Mouse (Mus musculus) hindbrain, postnatal 0 days (tissue): Measurements from ENCODE around the gene Pde4d. TPM values are rescaled to one million over a fixed set of nuclear protein-coding genes. Genes with fewer than 3 reads are reported as not detected.
A peak's percentile ranks its signal among the peaks of the same experiment; 100 is the strongest.
"Not testable (repeated sequence)": the region's sequence is repeated elsewhere in the genome, so short reads cannot be mapped to it uniquely, and the experiment has no call there.

Experiments
- ATAC-seq: fragments of 200-750 bp; cut with Nextera tagmentation; 2 replicates; pipeline ENCODE4 v1.8.0; 2017; ENCODE audit warnings: mild to moderate bottlenecking, moderate TSS enrichment, moderate library complexity
- DNase-seq: peaks from one replicate; pipeline ENCODE4 v3.0.0-alpha.2; 2015; ENCODE audit warnings: low spot score
- H3K27ac ChIP-seq: fragments of 300-500 bp; sonication (generic); 2 replicates; pipeline ENCODE4 v1.5.1; 2014; ENCODE audit warnings: mild to moderate bottlenecking
- H3K27me3 ChIP-seq: fragments of 300-500 bp; sonication (generic); 2 replicates; pipeline ENCODE4 v1.6.1; 2014; ENCODE audit warnings: low read length, mixed read lengths; ENCODE audit not compliant: insufficient read depth
- H3K36me3 ChIP-seq: fragments of 300-500 bp; sonication (generic); 2 replicates; pipeline ENCODE4 v1.6.1; 2014; ENCODE audit warnings: low read length, mixed read lengths; ENCODE audit not compliant: insufficient read depth
- H3K4me1 ChIP-seq: fragments of 300-500 bp; sonication (generic); 2 replicates; pipeline ENCODE4 v1.6.1; 2014; ENCODE audit warnings: antibody characterized with exemption, low read length, mixed read lengths; ENCODE audit not compliant: insufficient read depth
- H3K4me2 ChIP-seq: fragments of 300-500 bp; sonication (generic); 2 replicates; pipeline ENCODE4 v1.6.1; 2014; ENCODE audit warnings: low read depth, mild to moderate bottlenecking, low read length, moderate library complexity, mixed read lengths
- H3K4me3 ChIP-seq: fragments of 300-500 bp; sonication (generic); 2 replicates; pipeline ENCODE4 v1.5.1; 2014; ENCODE audit warnings: low read length
- H3K9ac ChIP-seq: fragments of 300-500 bp; sonication (generic); replicated peaks from 2 replicates; pipeline ENCODE4 v1.6.1; 2014; ENCODE audit warnings: mild to moderate bottlenecking, low read length, moderate library complexity, mixed read lengths
- H3K9me3 ChIP-seq: fragments of 300-500 bp; sonication (generic); 2 replicates; pipeline ENCODE4 v1.6.1; 2016; ENCODE audit warnings: low read length, mixed read lengths
- CTCF ChIP-seq: IDR thresholded peaks from 2 replicates; pipeline ENCODE4 v1.5.1; 2016; ENCODE audit warnings: antibody characterized with exemption, control low read depth, low read depth
- WGBS: fragments of 180-500 bp; shearing (Covaris S2); extraction: QIAGEN DNeasy Blood & Tissue Kit; methylation state at CpG from one replicate; pipeline ENCODE4 v1.1.7; 2014; 5-methylcytosine and 5-hydroxymethylcytosine counted together
- polyA plus RNA-seq: library from polyadenylated mRNA; unstranded; fragments of >200 nt; fragmentation: Nextera tagmentation; extraction: Ambion mirVana; gene quantifications from 2 replicates; pipeline ENCODE4 v1.2.1, GENCODE M21; 2015
- total RNA-seq: library from RNA; depleted of rRNA; stranded (reverse); fragments of >200 nt; gene quantifications from 2 replicates; pipeline ENCODE4 v1.2.3, GENCODE M21; 2014

Gene Pde4d
- total and polyA plus RNA-seq, 2 experiments from 2014 or later: 19.3 to 77.1 TPM

DNA sequence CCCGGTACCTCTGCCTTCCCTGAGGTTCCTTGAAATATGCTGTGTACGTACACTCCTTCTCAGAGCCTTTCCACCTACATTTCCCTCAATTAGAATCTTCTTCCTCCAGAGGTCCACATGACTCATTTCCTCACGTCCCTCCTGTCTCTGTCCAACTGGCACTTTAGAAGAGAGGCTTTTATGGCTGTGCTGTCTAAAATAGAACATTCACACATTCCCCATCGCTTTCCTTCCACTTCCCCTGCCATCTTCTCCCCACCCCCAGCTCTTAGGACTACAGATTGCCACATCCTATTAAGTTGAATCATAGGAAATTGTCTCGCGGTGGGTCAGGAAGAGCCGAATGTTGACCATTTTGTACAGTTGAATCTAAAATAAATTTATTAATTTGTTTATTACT, 326.1 kb downstream of the Pde4d start:
- no peak overlapping the region for H3K4me2 ChIP-seq
- no peak overlapping the region for H3K27ac ChIP-seq
- H3K36me3 ChIP-seq: no peaks in the 10 kb centered on the region
- no peak overlapping the region for H3K4me3 ChIP-seq
- H3K27me3 ChIP-seq: no peaks in the 10 kb centered on the region
- DNase-seq (no peak), ATAC-seq (no peak)
- WGBS: 80% methylated on average over 7 of the region's 7 CpGs
- no peak for TF ChIP-seq CTCF
- no peak overlapping the region for H3K9ac ChIP-seq
- no peaks in the 10 kb centered on the region for H3K4me1 ChIP-seq
- no peaks in the 10 kb centered on the region for H3K9me3 ChIP-seq

DNA sequence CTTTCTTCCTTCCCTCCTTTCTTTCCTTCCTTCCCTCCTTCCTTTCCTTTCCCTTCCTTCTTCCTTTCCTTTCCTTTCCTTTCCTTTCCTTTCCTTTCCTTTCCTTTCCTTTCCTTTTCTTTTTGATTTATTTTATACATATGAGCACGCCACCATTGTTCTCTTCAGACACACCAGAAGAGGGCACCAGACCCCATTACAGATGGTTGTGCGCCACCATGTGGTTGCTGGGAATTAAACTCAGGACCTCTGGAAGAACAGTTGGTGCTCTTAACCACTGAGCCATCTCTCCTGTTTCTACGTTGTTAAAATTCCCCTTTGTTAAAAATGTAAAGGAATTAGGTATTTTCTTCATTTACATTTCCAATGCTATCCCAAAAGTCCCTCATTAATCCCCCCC, 347.9 kb downstream of the Pde4d start:
- not testable (repeated sequence) for H3K36me3 ChIP-seq, H3K4me1 ChIP-seq, H3K4me3 ChIP-seq, ATAC-seq, H3K4me2 ChIP-seq, H3K27ac ChIP-seq, H3K9me3 ChIP-seq, H3K27me3 ChIP-seq, H3K9ac ChIP-seq, DNase-seq
- peak; percentile 14; the same call in 1 of the 2 replicates for TF ChIP-seq CTCF
- WGBS: 80% methylated on average over 3 of the region's 3 CpGs

DNA sequence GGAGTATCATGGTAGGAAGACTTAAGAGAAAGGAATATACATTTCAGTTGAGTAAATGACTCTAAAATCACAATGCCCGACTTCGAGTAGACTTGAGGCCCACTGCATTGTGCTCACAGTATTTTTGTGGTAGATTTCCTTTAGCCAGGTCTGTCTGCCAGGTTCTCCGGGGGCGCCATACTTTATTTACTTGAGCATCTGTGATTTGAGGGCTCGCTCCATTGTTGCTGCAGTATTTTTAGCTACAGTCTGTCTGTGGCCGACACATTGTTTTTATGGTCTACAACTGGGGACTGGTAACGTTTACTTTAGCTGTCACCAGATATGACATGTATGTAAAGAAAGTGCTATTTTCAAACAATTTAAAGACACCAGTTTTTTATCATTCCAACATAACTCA, 359.4 kb downstream of the Pde4d start:
- Histone ChIP-seq H3K4me2 (no peak overlapping the region), H3K36me3 (no peaks in the 10 kb centered on the region), H3K4me3 (no peak overlapping the region), H3K9me3 (no peaks in the 10 kb centered on the region), H3K9ac (no peak overlapping the region), H3K4me1 (no peaks in the 10 kb centered on the region), H3K27ac (no peak overlapping the region), H3K27me3 (no peaks in the 10 kb centered on the region)
- no peak for ATAC-seq
- WGBS: 87% methylated on average over 7 of the region's 7 CpGs
- DNase-seq: no peak
- no peak for TF ChIP-seq CTCF

DNA sequence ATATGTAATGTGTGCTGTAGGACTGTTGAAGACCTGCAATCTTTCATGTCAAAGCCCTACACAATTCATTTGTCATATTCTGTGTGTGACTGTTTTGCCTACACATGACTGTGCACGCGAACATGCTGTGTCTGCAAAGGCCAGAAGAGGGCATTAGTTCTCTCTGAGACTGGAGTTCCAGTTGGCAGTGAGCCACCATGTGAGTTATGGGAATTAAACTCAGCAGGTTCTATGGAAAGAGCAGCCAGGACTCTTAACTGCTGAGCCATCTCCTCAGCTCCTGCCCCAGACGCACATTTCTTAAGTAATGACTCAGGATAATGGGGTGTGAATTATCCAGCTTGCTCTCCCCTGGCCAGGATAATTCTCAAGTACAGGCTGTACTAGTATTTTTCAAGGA, 363.2 kb downstream of the Pde4d start:
- TF ChIP-seq CTCF: peak; percentile 74
- WGBS: 47% methylated on average over 3 of the region's 3 CpGs
- Histone ChIP-seq H3K27me3 (no peaks in the 10 kb centered on the region), H3K4me2 (no peak overlapping the region), H3K9me3 (no peaks in the 10 kb centered on the region), H3K27ac (no peak overlapping the region), H3K9ac (no peak overlapping the region), H3K36me3 (no peaks in the 10 kb centered on the region), H3K4me3 (no peak overlapping the region), H3K4me1 (no peaks in the 10 kb centered on the region)
- ATAC-seq (peak; percentile 43; the same call in 1 of the 2 replicates), DNase-seq (peak; percentile 84)

DNA sequence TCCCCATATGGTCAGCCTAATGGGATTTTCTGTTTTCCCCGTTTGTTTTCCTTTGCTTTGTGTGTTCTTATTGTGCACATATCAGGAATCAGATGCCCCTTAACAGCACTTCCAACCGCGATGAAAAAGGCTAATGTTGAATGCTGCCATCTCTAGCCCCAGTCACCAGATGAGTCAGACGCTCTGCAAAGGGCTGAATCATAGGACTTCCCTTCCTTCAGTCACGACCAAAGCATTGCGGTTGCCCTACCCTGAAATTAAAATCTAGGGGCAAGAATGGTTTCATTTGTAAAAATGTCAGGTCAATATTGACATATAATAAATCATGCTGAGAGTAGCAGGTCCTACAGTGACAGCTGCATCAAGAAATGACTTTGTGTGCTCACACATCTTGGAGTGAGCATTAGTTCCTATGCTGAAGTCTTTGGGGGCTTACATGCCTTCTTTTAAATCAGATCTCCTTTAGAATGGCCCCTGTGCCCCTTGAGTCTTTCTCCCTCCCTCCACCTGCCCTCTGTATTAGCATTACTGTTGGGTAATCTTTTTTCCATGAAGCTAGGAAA, 370.2 kb downstream of the Pde4d start:
- ATAC-seq (no peak), DNase-seq (no peak)
- H3K9me3 ChIP-seq: no peaks in the 10 kb centered on the region
- no peaks in the 10 kb centered on the region for H3K36me3 ChIP-seq
- no peak overlapping the region for H3K4me2 ChIP-seq
- H3K27ac ChIP-seq: no peak overlapping the region
- H3K27me3 ChIP-seq: no peaks in the 10 kb centered on the region
- H3K9ac ChIP-seq: no peak overlapping the region
- H3K4me3 ChIP-seq: no peak overlapping the region
- 72% methylated on average over 6 of the region's 6 CpGs for WGBS
- H3K4me1 ChIP-seq: no peaks in the 10 kb centered on the region
- no peak for TF ChIP-seq CTCF

DNA sequence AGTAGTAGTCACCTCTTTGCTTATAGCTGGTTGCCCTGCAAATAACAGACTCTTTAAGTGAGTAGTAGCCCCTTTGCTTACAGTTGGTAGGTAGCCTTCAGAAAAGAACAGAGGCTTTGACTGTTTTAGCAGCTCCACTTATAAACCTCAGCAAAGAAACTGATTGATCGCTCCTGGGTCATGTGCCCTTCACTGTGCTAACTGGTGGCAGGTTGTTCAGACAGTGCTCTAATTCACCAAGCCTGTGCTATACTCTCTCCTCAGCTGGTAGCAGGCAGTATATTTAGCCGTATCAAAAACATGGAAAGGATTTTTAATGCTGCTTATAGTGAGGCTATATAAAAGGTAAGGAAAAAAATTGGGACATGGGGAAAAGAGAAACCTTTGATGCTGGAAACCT, 370.7 kb downstream of the Pde4d start:
- H3K36me3 ChIP-seq: no peaks in the 10 kb centered on the region
- ATAC-seq (no peak), DNase-seq (no peak)
- WGBS: 81% methylated on average over 2 of the region's 2 CpGs
- no peaks in the 10 kb centered on the region for H3K27me3 ChIP-seq
- H3K9ac ChIP-seq: no peak overlapping the region
- no peaks in the 10 kb centered on the region for H3K9me3 ChIP-seq
- H3K4me3 ChIP-seq: no peak overlapping the region
- no peaks in the 10 kb centered on the region for H3K4me1 ChIP-seq
- H3K27ac ChIP-seq: no peak overlapping the region
- no peak overlapping the region for H3K4me2 ChIP-seq
- TF ChIP-seq CTCF: no peak

DNA sequence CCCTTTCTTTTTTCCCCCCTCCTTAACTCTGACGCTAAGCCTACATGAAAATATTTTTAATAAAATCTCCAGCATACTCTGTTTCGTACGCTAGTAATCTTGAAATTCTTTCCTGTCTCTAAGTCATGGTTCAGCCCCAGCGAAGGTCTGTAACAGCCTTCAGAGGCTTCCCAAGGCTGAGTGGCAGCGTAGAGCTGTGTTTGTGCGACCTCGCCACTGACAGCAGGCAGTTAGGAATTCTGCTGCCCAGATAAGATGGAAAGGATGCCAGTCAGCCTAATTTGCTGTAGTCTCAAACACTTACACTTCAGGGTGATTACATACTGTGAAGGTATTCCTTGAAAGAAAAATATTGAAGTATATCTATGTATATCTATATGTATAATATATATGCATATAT, 371.5 kb downstream of the Pde4d start:
- no peaks in the 10 kb centered on the region for H3K36me3 ChIP-seq
- no peak for TF ChIP-seq CTCF
- H3K9ac ChIP-seq: no peak overlapping the region
- no peaks in the 10 kb centered on the region for H3K9me3 ChIP-seq
- ATAC-seq (no peak), DNase-seq (no peak)
- 83% methylated on average over 7 of the region's 7 CpGs for WGBS
- H3K4me3 ChIP-seq: no peak overlapping the region
- H3K27me3 ChIP-seq: no peaks in the 10 kb centered on the region
- no peaks in the 10 kb centered on the region for H3K4me1 ChIP-seq
- no peak overlapping the region for H3K27ac ChIP-seq
- no peak overlapping the region for H3K4me2 ChIP-seq
